Mouse (Mus musculus) ovary, postnatal 10 days (tissue): ENCODE data around the gene Mpp2.

Source experiments
- DNase-seq: peaks from one replicate; pipeline ENCODE4 v3.0.0; 2022; ENCODE audit warnings: low spot score

Gene Mpp2

GRCm38 (mm10) chr11:102008954-102009637 lies 79.2 kb downstream of the Mpp2 start:
- no peak for DNase-seq

GRCm38 (mm10) chr11:102008372-102008771 lies 79.9 kb downstream of the Mpp2 start:
- no peak for DNase-seq
